Mouse (Mus musculus) hindbrain, postnatal 0 days (tissue): Measurements from ENCODE around the gene Rasgrf2. TPM values are rescaled to one million over a fixed set of nuclear protein-coding genes. Genes with fewer than 3 reads are reported as not detected.
A peak's percentile ranks its signal among the peaks of the same experiment; 100 is the strongest.

Source experiments
- ATAC-seq: fragments of 200-750 bp; cut with Nextera tagmentation; 2 replicates; pipeline ENCODE4 v1.8.0; 2017; ENCODE audit warnings: mild to moderate bottlenecking, moderate TSS enrichment, moderate library complexity
- DNase-seq: peaks from one replicate; pipeline ENCODE4 v3.0.0-alpha.2; 2015; ENCODE audit warnings: low spot score
- H3K27ac ChIP-seq: fragments of 300-500 bp; sonication (generic); 2 replicates; pipeline ENCODE4 v1.5.1; 2014; ENCODE audit warnings: mild to moderate bottlenecking
- H3K27me3 ChIP-seq: fragments of 300-500 bp; sonication (generic); 2 replicates; pipeline ENCODE4 v1.6.1; 2014; ENCODE audit warnings: low read length, mixed read lengths; ENCODE audit not compliant: insufficient read depth
- H3K36me3 ChIP-seq: fragments of 300-500 bp; sonication (generic); 2 replicates; pipeline ENCODE4 v1.6.1; 2014; ENCODE audit warnings: low read length, mixed read lengths; ENCODE audit not compliant: insufficient read depth
- H3K4me1 ChIP-seq: fragments of 300-500 bp; sonication (generic); 2 replicates; pipeline ENCODE4 v1.6.1; 2014; ENCODE audit warnings: antibody characterized with exemption, low read length, mixed read lengths; ENCODE audit not compliant: insufficient read depth
- H3K4me2 ChIP-seq: fragments of 300-500 bp; sonication (generic); 2 replicates; pipeline ENCODE4 v1.6.1; 2014; ENCODE audit warnings: low read depth, mild to moderate bottlenecking, low read length, moderate library complexity, mixed read lengths
- H3K4me3 ChIP-seq: fragments of 300-500 bp; sonication (generic); 2 replicates; pipeline ENCODE4 v1.5.1; 2014; ENCODE audit warnings: low read length
- H3K9ac ChIP-seq: fragments of 300-500 bp; sonication (generic); replicated peaks from 2 replicates; pipeline ENCODE4 v1.6.1; 2014; ENCODE audit warnings: mild to moderate bottlenecking, low read length, moderate library complexity, mixed read lengths
- H3K9me3 ChIP-seq: fragments of 300-500 bp; sonication (generic); 2 replicates; pipeline ENCODE4 v1.6.1; 2016; ENCODE audit warnings: low read length, mixed read lengths
- CTCF ChIP-seq: IDR thresholded peaks from 2 replicates; pipeline ENCODE4 v1.5.1; 2016; ENCODE audit warnings: antibody characterized with exemption, control low read depth, low read depth
- WGBS: fragments of 180-500 bp; shearing (Covaris S2); extraction: QIAGEN DNeasy Blood & Tissue Kit; methylation state at CpG from one replicate; pipeline ENCODE4 v1.1.7; 2014; 5-methylcytosine and 5-hydroxymethylcytosine counted together
- polyA plus RNA-seq: library from polyadenylated mRNA; unstranded; fragments of >200 nt; fragmentation: Nextera tagmentation; extraction: Ambion mirVana; gene quantifications from 2 replicates; pipeline ENCODE4 v1.2.1, GENCODE M21; 2015
- total RNA-seq: library from RNA; depleted of rRNA; stranded (reverse); fragments of >200 nt; gene quantifications from 2 replicates; pipeline ENCODE4 v1.2.3, GENCODE M21; 2014

Rasgrf2 gene
- total and polyA plus RNA-seq, 2 experiments from 2014 or later, result 12.9 to 61.2 TPM

DNA sequence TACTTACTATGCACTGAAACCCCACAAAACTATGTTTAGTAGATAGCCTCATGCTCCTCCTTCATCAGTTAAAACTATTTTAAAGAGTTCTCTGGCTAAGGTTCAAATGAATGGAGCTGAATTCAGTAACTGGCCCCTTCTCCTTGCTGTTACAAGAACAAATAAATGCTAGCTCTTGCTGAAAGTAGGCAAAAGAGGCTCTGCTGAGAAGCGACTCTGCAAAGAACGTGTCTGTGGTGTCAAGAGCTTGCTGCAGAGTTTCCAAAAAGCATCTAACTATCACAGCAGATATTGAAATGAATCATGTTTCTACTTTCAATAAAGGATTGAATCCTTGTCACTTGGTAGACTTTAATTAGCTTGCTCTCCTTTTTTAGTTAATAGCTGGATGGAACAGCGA, 106.3 kb downstream of the Rasgrf2 start:
- H3K4me3 ChIP-seq, result no peak overlapping the region
- no peaks in the 10 kb centered on the region for H3K36me3 ChIP-seq
- H3K4me2 ChIP-seq, result no peak overlapping the region
- no peak for TF ChIP-seq CTCF
- no peak overlapping the region for H3K9ac ChIP-seq
- H3K9me3 ChIP-seq, result no peaks in the 10 kb centered on the region
- DNase-seq (no peak), ATAC-seq (no peak)
- no peaks in the 10 kb centered on the region for H3K4me1 ChIP-seq
- 94% methylated on average over 3 of the region's 3 CpGs for WGBS
- no peaks in the 10 kb centered on the region for H3K27me3 ChIP-seq
- no peak overlapping the region for H3K27ac ChIP-seq

DNA sequence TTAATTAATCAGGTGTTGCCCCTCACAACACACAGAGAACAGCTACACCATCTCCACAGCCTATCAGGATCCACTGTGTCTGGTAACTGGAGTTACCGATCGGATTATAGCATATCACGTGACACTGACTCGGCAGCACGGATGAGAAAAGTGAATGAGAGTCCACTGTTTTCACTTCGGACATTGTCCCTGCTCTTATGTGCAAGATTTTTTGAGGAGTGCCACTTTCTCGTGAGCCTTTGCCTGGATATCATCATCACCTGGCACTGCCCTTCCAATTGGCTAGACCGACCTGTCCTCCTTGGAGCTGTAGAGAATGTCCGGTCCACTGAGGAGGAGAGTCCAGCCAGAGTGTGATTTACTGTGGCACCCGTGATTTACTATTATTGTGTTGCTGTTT, 109.3 kb downstream of the Rasgrf2 start:
- Histone ChIP-seq H3K36me3 (no peaks in the 10 kb centered on the region), H3K9me3 (no peaks in the 10 kb centered on the region), H3K4me3 (no peak overlapping the region), H3K4me1 (no peaks in the 10 kb centered on the region), H3K27ac (no peak overlapping the region), H3K9ac (no peak overlapping the region), H3K27me3 (no peaks in the 10 kb centered on the region), H3K4me2 (no peak overlapping the region)
- ATAC-seq, result no peak
- no peak for DNase-seq
- no peak for TF ChIP-seq CTCF
- WGBS, result 94% methylated on average over 10 of the region's 10 CpGs

DNA sequence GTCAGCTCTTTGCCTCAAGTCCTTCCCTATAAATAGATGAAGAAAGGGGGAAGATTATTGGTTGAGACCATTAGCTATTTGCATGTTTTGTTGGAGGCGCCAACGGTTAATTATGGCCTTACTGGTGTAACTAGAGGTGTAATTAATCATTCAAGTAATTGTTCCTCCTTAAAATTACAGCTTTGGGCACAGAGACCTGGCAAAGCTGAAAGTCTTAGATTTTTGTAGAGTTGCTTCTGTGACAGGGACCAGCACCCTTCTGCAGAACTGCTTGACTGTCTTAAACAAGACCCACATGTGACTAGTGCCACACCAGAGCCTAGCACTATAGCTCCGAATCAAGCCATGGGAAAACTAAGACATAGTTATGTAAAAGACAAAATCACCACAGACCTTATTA, 134.5 kb downstream of the Rasgrf2 start:
- Histone ChIP-seq H3K4me1 (no peaks in the 10 kb centered on the region), H3K36me3 (no peaks in the 10 kb centered on the region), H3K9me3 (no peaks in the 10 kb centered on the region), H3K4me2 (no peak overlapping the region), H3K4me3 (no peak overlapping the region), H3K27me3 (no peaks in the 10 kb centered on the region), H3K27ac (no peak overlapping the region), H3K9ac (no peak overlapping the region)
- 76% methylated on average over 3 of the region's 3 CpGs for WGBS
- DNase-seq (no peak), ATAC-seq (no peak)
- no peak for TF ChIP-seq CTCF

DNA sequence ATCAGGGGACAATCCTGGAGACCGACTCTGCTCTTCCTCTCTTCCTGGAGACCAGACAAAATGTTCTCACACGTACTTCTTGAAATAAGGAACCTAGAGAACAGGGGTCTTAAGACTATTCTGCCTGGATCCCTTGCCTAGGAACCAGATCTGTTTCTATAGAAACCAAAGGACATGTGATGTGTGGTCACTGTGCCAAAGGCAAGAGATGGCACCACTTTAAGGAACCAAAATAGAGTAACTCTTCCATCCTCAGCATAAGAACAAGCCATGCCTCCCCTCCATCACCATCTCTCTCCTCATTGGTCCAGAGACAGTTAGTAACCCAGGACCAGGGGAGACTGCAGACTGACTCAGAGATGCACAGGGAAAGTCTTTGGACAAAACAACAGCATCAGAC, 140.0 kb downstream of the Rasgrf2 start:
- H3K4me2 ChIP-seq, result no peak overlapping the region
- no peak for TF ChIP-seq CTCF
- no peak overlapping the region for H3K4me3 ChIP-seq
- DNase-seq (no peak), ATAC-seq (no peak)
- 75% methylated on average over 2 of the region's 2 CpGs for WGBS
- H3K36me3 ChIP-seq, result no peaks in the 10 kb centered on the region
- no peak overlapping the region for H3K9ac ChIP-seq
- no peaks in the 10 kb centered on the region for H3K9me3 ChIP-seq
- no peaks in the 10 kb centered on the region for H3K27me3 ChIP-seq
- no peaks in the 10 kb centered on the region for H3K4me1 ChIP-seq
- H3K27ac ChIP-seq, result no peak overlapping the region

DNA sequence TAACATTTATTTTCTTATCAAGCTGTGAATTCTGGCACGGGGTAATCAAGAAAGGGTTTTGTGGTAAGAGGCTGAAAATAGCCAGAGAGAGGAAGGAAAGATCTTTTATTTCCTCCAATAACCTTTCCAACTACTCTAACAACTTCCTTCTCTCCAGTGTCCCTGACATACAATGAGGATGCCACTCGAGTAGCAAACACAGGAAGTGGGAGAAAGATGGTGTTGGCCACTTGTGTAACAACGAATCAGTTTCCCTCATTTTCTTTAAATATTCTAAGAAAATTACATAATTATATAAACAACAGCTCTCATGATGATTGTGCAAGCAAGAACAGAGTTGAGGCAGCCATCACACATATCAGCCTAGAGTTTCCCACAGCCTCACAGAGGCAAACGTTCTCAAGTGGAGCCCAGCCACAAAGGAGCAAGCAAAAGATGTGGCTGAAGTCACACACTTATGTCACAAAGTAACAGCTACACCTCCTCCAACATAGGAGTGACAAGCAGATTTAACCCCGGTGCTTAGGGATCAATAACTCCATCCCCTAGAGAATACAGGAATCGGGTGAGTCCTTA, 140.7 kb downstream of the Rasgrf2 start:
- H3K4me1 ChIP-seq, result no peaks in the 10 kb centered on the region
- ATAC-seq, result no peak
- no peak overlapping the region for H3K4me3 ChIP-seq
- WGBS, result 76% methylated on average over 6 of the region's 6 CpGs
- no peak overlapping the region for H3K27ac ChIP-seq
- H3K27me3 ChIP-seq, result no peaks in the 10 kb centered on the region
- no peak for DNase-seq
- no peak overlapping the region for H3K4me2 ChIP-seq
- no peak for TF ChIP-seq CTCF
- H3K9ac ChIP-seq, result no peak overlapping the region
- H3K36me3 ChIP-seq, result no peaks in the 10 kb centered on the region
- H3K9me3 ChIP-seq, result no peaks in the 10 kb centered on the region

DNA sequence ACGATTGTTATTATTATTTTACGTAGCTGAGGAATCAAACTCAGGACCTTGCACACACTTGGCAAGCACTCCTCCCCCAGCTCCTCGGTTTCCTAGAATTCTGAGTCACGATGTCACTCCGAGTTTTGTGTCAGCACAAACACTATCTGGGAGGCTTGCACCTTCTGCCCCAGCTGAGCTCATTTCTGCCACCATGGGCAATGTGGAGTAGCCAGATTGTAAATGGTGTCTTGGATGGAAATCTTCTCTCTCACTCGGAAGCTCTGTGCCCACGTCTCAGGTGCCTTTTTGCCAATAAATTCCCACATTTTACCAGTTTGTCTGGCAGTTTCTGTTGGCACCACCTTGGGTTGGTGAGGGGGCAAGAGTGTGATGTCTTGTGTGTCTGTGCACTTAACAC, 143.1 kb downstream of the Rasgrf2 start:
- Histone ChIP-seq H3K4me3 (no peak overlapping the region), H3K4me2 (no peak overlapping the region), H3K4me1 (no peaks in the 10 kb centered on the region), H3K36me3 (no peaks in the 10 kb centered on the region), H3K27ac (no peak overlapping the region), H3K9ac (no peak overlapping the region), H3K27me3 (no peaks in the 10 kb centered on the region), H3K9me3 (no peaks in the 10 kb centered on the region)
- no peak for DNase-seq
- no peak for TF ChIP-seq CTCF
- 90% methylated on average over 7 of the region's 7 CpGs for WGBS
- no peak for ATAC-seq

DNA sequence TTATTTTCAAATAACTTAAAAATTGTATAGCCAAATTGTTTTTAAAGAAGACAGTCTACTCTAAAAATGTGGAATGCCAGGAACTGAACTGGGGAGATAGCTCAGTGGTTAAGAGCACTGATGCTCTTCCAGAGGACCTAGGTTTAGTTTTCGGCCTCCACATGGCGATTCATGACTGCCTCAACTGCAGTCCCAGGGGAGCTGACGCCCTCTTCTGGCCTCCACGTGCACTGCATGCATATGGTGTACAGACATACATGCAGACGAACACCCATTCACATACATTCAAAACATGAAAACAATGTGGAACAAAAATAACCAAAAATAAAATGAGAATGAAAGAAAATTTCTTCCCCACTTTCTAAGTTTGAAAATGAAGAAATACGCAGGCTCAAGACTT, 144.5 kb downstream of the Rasgrf2 start:
- Histone ChIP-seq H3K36me3 (no peaks in the 10 kb centered on the region), H3K9ac (no peak overlapping the region), H3K9me3 (no peaks in the 10 kb centered on the region), H3K27ac (no peak overlapping the region), H3K4me1 (no peaks in the 10 kb centered on the region), H3K27me3 (no peaks in the 10 kb centered on the region), H3K4me3 (no peak overlapping the region), H3K4me2 (no peak overlapping the region)
- DNase-seq (no peak), ATAC-seq (no peak)
- 92% methylated on average over 6 of the region's 6 CpGs for WGBS
- peak; percentile 32; the same call in 1 of the 2 replicates for TF ChIP-seq CTCF
